Mouse (Mus musculus) stomach, embryonic 16.5 days (tissue): ENCODE measurements around the gene Kpnb1. TPM values are rescaled to one million over a fixed set of nuclear protein-coding genes. Genes with fewer than 3 reads are reported as not detected.

Experiments
- ATAC-seq: fragments of 200-750 bp; cut with Nextera tagmentation; 2 replicates; pipeline ENCODE4 v1.8.0; 2017; ENCODE audit warnings: moderate number of reproducible peaks, moderate TSS enrichment; ENCODE audit not compliant: insufficient read depth, low FRiP score
- H3K27ac ChIP-seq: fragments of 300-500 bp; sonication (generic); 2 replicates; pipeline ENCODE4 v1.5.1; 2014; ENCODE audit warnings: low read length
- H3K27me3 ChIP-seq: fragments of 300-500 bp; sonication (generic); 2 replicates; pipeline ENCODE4 v1.6.1; 2014; ENCODE audit warnings: low read length, control low read depth, mixed read lengths; ENCODE audit not compliant: control insufficient read depth, insufficient read depth
- H3K36me3 ChIP-seq: fragments of 300-500 bp; sonication (generic); 2 replicates; pipeline ENCODE4 v1.6.1; 2014; ENCODE audit warnings: low read length; ENCODE audit not compliant: control insufficient read depth, insufficient read depth
- H3K4me1 ChIP-seq: fragments of 300-500 bp; sonication (generic); 2 replicates; pipeline ENCODE4 v1.6.1; 2014; ENCODE audit warnings: low read length, control low read depth, mixed read lengths; ENCODE audit not compliant: control insufficient read depth, insufficient read depth
- H3K4me2 ChIP-seq: fragments of 300-500 bp; sonication (generic); 2 replicates; pipeline ENCODE4 v1.6.1; 2014; ENCODE audit warnings: low read depth, low read length, mixed read lengths
- H3K4me3 ChIP-seq: fragments of 300-500 bp; sonication (generic); replicated peaks from 2 replicates; pipeline ENCODE4 v1.5.1; 2014; ENCODE audit warnings: mild to moderate bottlenecking, low read length
- H3K9ac ChIP-seq: fragments of 300-500 bp; sonication (generic); 2 replicates; pipeline ENCODE4 v1.6.1; 2014; ENCODE audit warnings: low read length
- H3K9me3 ChIP-seq: fragments of 300-500 bp; sonication (generic); replicated peaks from 2 replicates; pipeline ENCODE4 v1.6.1; 2016; ENCODE audit warnings: low read length, control low read depth; ENCODE audit not compliant: control insufficient read depth
- WGBS: fragments of 180-500 bp; shearing (Covaris S2); extraction: QIAGEN DNeasy Blood & Tissue Kit; methylation state at CpG from one replicate; pipeline ENCODE4 v1.1.7; 2014; 5-methylcytosine and 5-hydroxymethylcytosine counted together
- polyA plus RNA-seq: library from polyadenylated mRNA; unstranded; fragments of >200 nt; fragmentation: Nextera tagmentation; extraction: Ambion mirVana; gene quantifications from 2 replicates; pipeline ENCODE4 v1.2.1, GENCODE M21; 2015

Gene Kpnb1
- polyA plus RNA-seq = 32.9 and 36.4 TPM in 2 replicates

- H3K4me1 ChIP-seq = peaks cover 22% of the 10 kb centered on the region
- no peaks in the 10 kb centered on the region for H3K9me3 ChIP-seq
- peak within 1 kb of the TSS; percentile 97 for H3K9ac ChIP-seq
- under 1% methylated on average over 101 of the region's 101 CpGs for WGBS
- peak within 1 kb of the TSS; percentile 91 for H3K4me2 ChIP-seq
- peak within 1 kb of the TSS; percentile 99 for H3K27ac ChIP-seq
- H3K4me3 ChIP-seq = peak within 1 kb of the TSS; percentile 88
- ATAC-seq = peak; percentile 96
- peaks cover 12% of the 10 kb centered on the region; the same call in 1 of the 2 replicates for H3K36me3 ChIP-seq
- no peaks in the 10 kb centered on the region for H3K27me3 ChIP-seq
Observed at GRCm38 (mm10) chr11:97187764-97188642, at the start of gene Kpnb1. Gene Kpnb1, minus strand, starts transcription at chr11:97187881.

- 95% methylated on average over 5 of the region's 5 CpGs for WGBS
- ATAC-seq = no peak
- Histone ChIP-seq H3K9me3 (no peaks in the 10 kb centered on the region), H3K36me3 (peaks cover 5% of the 10 kb centered on the region; the same call in 1 of the 2 replicates), H3K4me3 (no peak overlapping the region), H3K27me3 (no peaks in the 10 kb centered on the region), H3K27ac (no peak overlapping the region), H3K4me1 (no peaks in the 10 kb centered on the region), H3K4me2 (no peak overlapping the region), H3K9ac (no peak overlapping the region)
Observed at GRCm38 (mm10) chr11:97232436-97232835, 44.8 kb upstream of the Kpnb1 start.

GRCm38 (mm10) chr11:97229396-97229795 is 41.7 kb upstream of the Kpnb1 start:
- Histone ChIP-seq H3K27me3 (no peaks in the 10 kb centered on the region), H3K4me1 (no peaks in the 10 kb centered on the region), H3K9ac (no peak overlapping the region), H3K36me3 (peaks cover 9% of the 10 kb centered on the region; the same call in 1 of the 2 replicates), H3K27ac (no peak overlapping the region), H3K9me3 (no peaks in the 10 kb centered on the region), H3K4me2 (no peak overlapping the region), H3K4me3 (no peak overlapping the region)
- no peak for ATAC-seq
- WGBS = 89% methylated on average over 2 of the region's 2 CpGs

- peaks cover 9% of the 10 kb centered on the region; the same call in 1 of the 2 replicates for H3K36me3 ChIP-seq
- no peak overlapping the region for H3K27ac ChIP-seq
- H3K4me2 ChIP-seq = no peak overlapping the region
- 91% methylated on average over 7 of the region's 7 CpGs for WGBS
- no peaks in the 10 kb centered on the region for H3K9me3 ChIP-seq
- no peak overlapping the region for H3K9ac ChIP-seq
- no peak for ATAC-seq
- H3K4me3 ChIP-seq = no peak overlapping the region
- no peaks in the 10 kb centered on the region for H3K4me1 ChIP-seq
- no peaks in the 10 kb centered on the region for H3K27me3 ChIP-seq
Observed at GRCm38 (mm10) chr11:97228985-97229384, 41.3 kb upstream of the Kpnb1 start.

GRCm38 (mm10) chr11:97226131-97226530 is 38.5 kb upstream of the Kpnb1 start:
- ATAC-seq = no peak
- Histone ChIP-seq H3K36me3 (peaks cover 12% of the 10 kb centered on the region), H3K9ac (no peak overlapping the region), H3K27me3 (no peaks in the 10 kb centered on the region), H3K4me2 (no peak overlapping the region), H3K4me1 (no peaks in the 10 kb centered on the region), H3K4me3 (no peak overlapping the region), H3K9me3 (no peaks in the 10 kb centered on the region), H3K27ac (no peak overlapping the region)
- 98% methylated on average over 1 of the region's 1 CpGs for WGBS

GRCm38 (mm10) chr11:97223485-97223884 is 35.8 kb upstream of the Kpnb1 start:
- Histone ChIP-seq H3K36me3 (peaks cover 11% of the 10 kb centered on the region), H3K9me3 (no peaks in the 10 kb centered on the region), H3K27ac (no peak overlapping the region), H3K27me3 (no peaks in the 10 kb centered on the region), H3K4me2 (no peak overlapping the region), H3K4me1 (no peaks in the 10 kb centered on the region), H3K4me3 (no peak overlapping the region), H3K9ac (no peak overlapping the region)
- 63% methylated on average over 3 of the region's 3 CpGs for WGBS
- ATAC-seq = no peak

GRCm38 (mm10) chr11:97221611-97222010 is 33.9 kb upstream of the Kpnb1 start:
- H3K4me1 ChIP-seq = no peaks in the 10 kb centered on the region
- no peak overlapping the region for H3K4me2 ChIP-seq
- WGBS = 95% methylated on average over 2 of the region's 2 CpGs
- no peak for ATAC-seq
- no peaks in the 10 kb centered on the region for H3K9me3 ChIP-seq
- peaks cover 24% of the 10 kb centered on the region for H3K36me3 ChIP-seq
- H3K27me3 ChIP-seq = no peaks in the 10 kb centered on the region
- no peak overlapping the region for H3K9ac ChIP-seq
- H3K27ac ChIP-seq = no peak overlapping the region
- no peak overlapping the region for H3K4me3 ChIP-seq

- Histone ChIP-seq H3K36me3 (peaks cover 30% of the 10 kb centered on the region), H3K4me2 (no peak overlapping the region), H3K27ac (no peak overlapping the region), H3K4me1 (no peaks in the 10 kb centered on the region), H3K9ac (no peak overlapping the region), H3K9me3 (no peaks in the 10 kb centered on the region), H3K4me3 (no peak overlapping the region), H3K27me3 (no peaks in the 10 kb centered on the region)
- WGBS = 87% methylated on average over 3 of the region's 3 CpGs
- ATAC-seq = no peak
Observed at GRCm38 (mm10) chr11:97220211-97220610, 32.5 kb upstream of the Kpnb1 start.

GRCm38 (mm10) chr11:97214411-97214810 is 26.7 kb upstream of the Kpnb1 start:
- WGBS = 94% methylated on average over 5 of the region's 5 CpGs
- no peaks in the 10 kb centered on the region for H3K9me3 ChIP-seq
- no peak overlapping the region for H3K4me2 ChIP-seq
- peaks cover 19% of the 10 kb centered on the region for H3K36me3 ChIP-seq
- no peak for ATAC-seq
- no peaks in the 10 kb centered on the region for H3K4me1 ChIP-seq
- H3K9ac ChIP-seq = no peak overlapping the region
- no peaks in the 10 kb centered on the region for H3K27me3 ChIP-seq
- no peak overlapping the region for H3K4me3 ChIP-seq
- H3K27ac ChIP-seq = no peak overlapping the region
